Mouse (Mus musculus) ovary, adult 2 months (tissue): ENCODE data around the gene Satb2. TPM values are rescaled to one million over a fixed set of nuclear protein-coding genes. Genes with fewer than 3 reads are reported as not detected.

Experiments
- polyA plus RNA-seq: library from polyadenylated mRNA; depleted of rRNA; stranded (reverse); fragments of >200 nt; gene quantifications from 2 replicates; pipeline ENCODE4 v1.2.3, GENCODE M21; 2012; rRNA removed

Gene Satb2
- polyA plus RNA-seq: 0.54 and 1.3 TPM in 2 replicates

GRCm38 (mm10) chr1:56978151-56978700 is at the start of gene Satb2:
TSS of gene Satb2 (minus strand) at chr1:56978650.

